Mouse (Mus musculus) right cerebral cortex, postnatal 36 days (tissue): ENCODE results near the gene Tpra1.

Experiments
- DNase-seq, 2 experiments: peaks; one replicate each; pipeline ENCODE4 v3.0.0; 2022; ENCODE audit warnings: low spot score in 2 of 2, mixed read lengths in 1 of 2

The Tpra1 gene

GRCm38 (mm10) chr6:88926870-88927269 lies 24.8 kb downstream of the Tpra1 start:
- no peak for DNase-seq

GRCm38 (mm10) chr6:88927595-88927994 lies 25.5 kb downstream of the Tpra1 start:
- DNase-seq: peak; percentile 63 to 79

- DNase-seq: no peak
Observed at GRCm38 (mm10) chr6:88928026-88928425, 26.0 kb downstream of the Tpra1 start.

- no peak for DNase-seq
Observed at GRCm38 (mm10) chr6:88928576-88928975, 26.5 kb downstream of the Tpra1 start.

GRCm38 (mm10) chr6:88929451-88929850 lies 27.4 kb downstream of the Tpra1 start:
- no peak for DNase-seq

DNA sequence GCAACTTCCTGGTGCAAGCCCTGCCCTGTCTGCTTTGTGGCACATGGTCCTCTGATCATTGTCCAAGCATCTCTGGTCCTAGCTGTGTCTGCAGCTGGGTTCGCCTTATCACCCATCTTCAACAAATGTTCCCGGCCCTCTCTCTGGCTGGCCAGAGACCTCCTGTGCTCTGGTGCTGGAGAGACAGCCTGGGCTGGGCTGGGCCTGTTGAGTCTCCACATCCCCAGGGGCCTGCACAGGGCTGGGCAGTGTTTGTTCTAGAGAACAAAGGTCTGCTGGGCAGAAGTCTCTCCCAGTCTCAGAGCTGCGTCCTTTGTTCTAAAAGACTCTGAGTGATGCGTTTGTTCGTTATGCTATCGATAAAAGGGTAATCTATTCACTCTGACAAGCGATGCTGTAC lies 28.0 kb downstream of the Tpra1 start:
- no peak for DNase-seq

GRCm38 (mm10) chr6:88931449-88931848 lies 29.4 kb downstream of the Tpra1 start:
- DNase-seq: no peak

DNA sequence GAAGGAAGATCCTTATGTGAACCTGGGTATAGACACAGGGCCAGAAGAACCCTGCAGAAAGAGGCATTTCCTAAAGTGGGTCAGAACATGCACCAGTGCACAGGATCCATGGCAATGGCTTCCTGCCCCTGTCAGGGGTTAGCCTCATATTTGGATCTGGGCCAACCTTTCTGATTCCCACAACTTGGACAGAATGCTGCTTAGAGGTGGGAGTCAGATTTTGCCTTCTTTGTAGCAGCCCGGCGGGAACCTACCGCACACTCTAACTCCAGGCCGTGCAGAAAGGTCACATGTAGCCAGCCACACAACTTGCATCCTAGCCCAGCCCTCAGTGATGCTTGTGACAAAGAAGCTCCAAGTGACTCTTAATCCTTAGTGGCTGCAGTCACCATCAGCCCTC lies 32.1 kb downstream of the Tpra1 start:
- DNase-seq: no peak

- DNase-seq: peak; percentile 67 to 74
Observed at GRCm38 (mm10) chr6:88934816-88935215, 32.8 kb downstream of the Tpra1 start.

DNA sequence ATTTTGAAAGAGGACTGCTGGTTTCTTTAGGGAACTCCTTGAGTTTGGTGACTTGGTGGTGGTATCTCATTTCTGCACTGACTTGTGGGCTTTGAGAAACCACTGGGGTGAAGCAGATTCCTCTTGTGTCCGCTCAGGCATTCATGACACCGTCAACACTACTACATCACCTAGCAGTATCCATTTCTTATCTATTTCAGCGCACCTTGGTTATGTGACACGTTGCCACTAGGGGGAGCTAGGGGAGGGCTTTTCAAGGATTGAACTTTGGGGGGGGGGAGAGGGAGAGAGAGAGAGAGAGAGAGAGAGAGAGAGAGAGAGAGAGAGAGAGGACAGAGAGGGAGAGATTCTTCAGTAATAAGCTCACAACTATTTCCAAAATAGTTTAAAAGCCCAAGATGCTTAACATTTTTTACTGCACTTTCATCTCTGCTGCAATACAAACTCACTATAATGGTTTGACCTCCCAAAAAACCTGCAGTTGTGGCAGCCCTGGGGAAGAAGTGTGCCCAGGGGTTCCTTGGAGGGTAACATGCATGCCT lies 33.8 kb downstream of the Tpra1 start:
- no peak for DNase-seq

DNA sequence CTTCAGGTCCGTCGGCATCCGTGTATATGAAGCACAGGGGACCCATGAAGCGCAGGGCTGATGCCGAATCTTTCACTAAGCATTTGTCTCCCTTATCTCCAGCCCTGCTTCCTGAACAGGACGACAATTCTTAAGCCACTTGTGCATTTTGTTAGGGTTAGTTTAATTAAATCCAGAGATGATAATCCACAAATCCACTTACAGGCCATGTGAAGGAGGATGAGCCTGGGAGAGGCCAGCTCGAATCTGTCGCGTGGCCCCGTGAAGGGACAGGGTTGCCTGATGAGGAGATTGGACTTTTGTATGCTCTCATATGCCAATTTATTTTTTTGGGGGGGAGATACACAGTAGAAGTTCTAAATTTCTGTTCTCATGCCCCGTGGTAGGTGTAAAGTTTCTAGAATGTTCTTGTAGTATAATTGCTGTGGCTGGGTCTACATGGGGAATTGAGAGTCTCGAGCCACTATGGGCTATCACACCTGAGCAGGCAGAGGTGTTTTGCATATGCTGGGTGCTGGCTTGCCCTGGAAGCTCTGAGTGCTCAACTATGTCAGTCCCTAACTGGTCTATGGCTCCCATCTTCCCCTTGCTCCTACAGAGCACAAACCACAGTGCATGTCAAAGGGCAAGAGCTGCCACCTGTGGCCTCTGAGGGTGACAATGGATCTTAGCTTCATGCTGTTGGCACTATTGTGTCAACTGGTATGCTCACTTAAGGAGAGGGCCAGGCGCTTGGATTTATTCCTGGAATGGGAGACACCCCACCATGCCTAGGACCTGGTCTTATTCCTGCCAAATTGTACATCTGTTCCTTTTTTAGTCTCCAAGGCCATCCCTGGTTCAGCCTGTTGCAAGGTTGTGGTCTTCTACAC lies 34.5 kb downstream of the Tpra1 start:
- no peak for DNase-seq

- no peak for DNase-seq
Observed at GRCm38 (mm10) chr6:88937214-88937549, 35.1 kb downstream of the Tpra1 start.

- no peak for DNase-seq
Observed at GRCm38 (mm10) chr6:88937971-88938663, 36.1 kb downstream of the Tpra1 start.

DNA sequence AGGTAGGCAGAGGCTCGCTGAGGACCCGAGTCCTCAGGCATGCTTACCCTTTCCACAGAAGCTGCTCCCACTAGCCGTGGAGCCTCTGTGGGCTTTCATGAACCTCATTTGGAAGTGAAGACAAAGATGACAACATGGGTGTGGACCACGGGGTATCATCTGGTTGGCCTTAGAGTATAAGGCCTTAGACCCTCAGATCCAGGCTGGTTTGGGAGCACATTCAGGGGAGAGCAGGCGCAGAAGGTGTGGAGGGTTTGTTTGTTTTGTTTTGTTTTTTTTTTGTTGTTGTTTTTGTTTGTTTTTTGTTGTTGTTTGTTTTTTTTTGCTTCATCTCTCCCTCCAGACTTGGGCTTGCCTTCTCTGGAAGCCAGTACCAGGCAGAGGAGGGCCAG lies 36.6 kb downstream of the Tpra1 start:
- no peak for DNase-seq

DNA sequence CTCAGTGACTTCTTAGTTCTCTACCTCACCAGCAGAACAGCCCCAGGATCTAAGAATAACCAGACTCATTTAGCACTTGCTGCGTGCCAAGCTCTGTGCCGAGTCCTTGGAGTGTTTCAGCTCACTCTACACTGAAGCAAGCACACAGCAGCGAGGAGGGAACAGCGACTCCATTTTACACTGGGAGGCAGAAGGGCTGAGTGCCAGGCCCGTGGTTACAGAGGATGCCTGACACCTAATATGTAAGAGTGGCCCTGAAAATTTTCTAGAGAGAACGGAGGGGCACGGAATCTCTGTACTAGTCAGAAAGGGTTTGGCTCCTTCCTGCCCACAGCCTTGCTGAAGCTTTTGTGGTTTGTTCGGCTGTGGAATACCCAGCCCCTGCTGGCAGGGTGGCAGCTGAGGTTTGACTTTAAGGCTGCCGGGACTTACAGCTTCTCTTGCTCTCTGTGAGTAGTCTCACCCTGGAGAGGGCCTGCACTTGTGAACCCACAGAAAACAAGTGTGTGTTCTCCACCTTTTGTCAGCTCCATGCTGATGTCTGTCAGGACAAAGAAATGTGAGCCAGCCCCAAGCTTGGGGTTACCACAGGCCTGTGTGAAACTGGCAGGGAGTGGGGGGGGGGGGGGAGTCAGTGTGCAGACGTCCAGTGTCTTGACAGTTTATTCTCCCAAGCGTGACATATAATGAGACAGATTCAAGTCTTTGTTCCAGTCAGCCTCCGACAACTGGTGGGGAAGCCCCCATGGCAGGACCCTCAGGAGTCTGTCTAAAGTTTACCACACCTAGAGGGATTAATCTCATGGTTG lies 37.4 kb downstream of the Tpra1 start:
- peak; percentile 67 to 77 for DNase-seq

GRCm38 (mm10) chr6:88940090-88940916 lies 38.3 kb downstream of the Tpra1 start:
- DNase-seq: no peak

GRCm38 (mm10) chr6:88941628-88942027 lies 39.6 kb downstream of the Tpra1 start:
- no peak for DNase-seq

- no peak for DNase-seq
Observed at GRCm38 (mm10) chr6:88942595-88942994, 40.5 kb downstream of the Tpra1 start.

GRCm38 (mm10) chr6:88943666-88944065 lies 41.6 kb downstream of the Tpra1 start:
- DNase-seq: no peak

DNA sequence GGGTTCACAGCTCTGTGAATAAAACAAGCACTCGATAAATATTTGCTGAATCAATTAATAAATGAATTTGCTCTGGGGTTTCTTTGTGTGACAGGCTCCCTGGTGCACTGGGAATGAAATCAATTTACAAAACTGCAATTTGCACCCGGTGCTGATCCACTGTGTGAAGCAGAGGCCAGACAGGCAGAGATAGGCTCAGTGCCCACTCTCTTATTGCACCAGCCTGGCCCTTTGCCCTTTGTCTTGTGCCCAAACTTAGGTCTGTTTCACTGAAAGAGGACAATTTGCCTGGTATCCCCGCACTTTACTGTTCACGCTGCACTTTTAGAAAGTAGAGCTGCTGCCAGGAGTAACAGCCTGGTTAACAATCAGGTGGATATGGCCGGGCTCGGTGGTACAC lies 44.4 kb downstream of the Tpra1 start:
- no peak for DNase-seq

GRCm38 (mm10) chr6:88947771-88948170 lies 45.7 kb downstream of the Tpra1 start:
- no peak for DNase-seq
